17 mouse cellular contexts compared by ENCODE assay signal in the genomic region with DNA sequence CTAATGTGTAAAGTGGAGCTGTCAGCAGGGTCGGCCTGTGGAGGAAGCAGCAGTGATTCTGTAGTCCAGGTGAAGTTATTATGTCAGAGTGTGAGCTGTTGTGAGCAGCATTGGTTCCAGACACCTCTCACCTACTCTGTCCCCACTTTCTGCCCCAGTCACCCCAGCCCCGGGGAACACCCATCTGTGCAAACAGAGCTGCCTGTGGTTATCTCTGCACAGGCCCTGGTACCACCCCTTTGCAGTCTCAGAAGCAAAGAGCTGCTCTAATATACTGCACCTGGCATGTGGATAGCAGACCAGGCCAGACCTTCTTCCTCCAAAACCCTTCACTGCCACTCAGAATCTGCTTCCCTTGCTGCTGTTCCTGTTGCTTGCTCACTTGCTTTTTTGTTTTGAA. TPM values are rescaled to one million over a fixed set of nuclear protein-coding genes. Genes with fewer than 3 reads are reported as not detected.
DNase-seq lines count a peak whose midpoint lies in the region; ATAC-seq and TF ChIP-seq lines count a peak whose summit lies in the region.
"Had no signal": no experiment of that assay in that cellular context is flagged by ENCODE, and none has a peak within 500 bp of the region (broad histone marks: within the 10 kb centered on the region; RNA-seq: fewer than 3 reads in every experiment).

No protein-coding gene starts in this region.

- TF ChIP-seq CTCF in intestine, postnatal 0 days (IDR thresholded peaks at IDR 0.05; ENCODE audit: low read depth): no peak
- TF ChIP-seq CTCF in MEL (IDR thresholded peaks at IDR 0.05 in 2 of 3, conservative IDR thresholded peaks at IDR 0.05 in 1 of 3; ENCODE audit: control insufficient read depth in 1 of 3, insufficient read depth in 1 of 3, low read depth in 2 of 3, low read length in 3 of 3, poor library complexity in 1 of 3, severe bottlenecking in 1 of 3): no peak

- no peaks in the 10 kb centered on the region for H3K27me3 ChIP-seq in intestine, embryonic 14.5 days (replicated peaks; ENCODE audit: control insufficient read depth, insufficient read depth, low read length)
- no peaks in the 10 kb centered on the region for H3K27me3 ChIP-seq in intestine, postnatal 0 days (replicated peaks; ENCODE audit: control insufficient read depth, insufficient read depth, low read length)
- H3K27me3 ChIP-seq in MEL (ENCODE audit: control insufficient read depth in 1 of 2, insufficient read depth in 2 of 2, low read length in 2 of 2): no peaks in the 10 kb centered on the region
- H3K27me3 ChIP-seq in intestine, embryonic 16.5 days (replicated peaks; ENCODE audit: control insufficient read depth, insufficient read depth, low read length): no peaks in the 10 kb centered on the region
- no peaks in the 10 kb centered on the region for H3K27me3 ChIP-seq in forebrain, embryonic 16.5 days (replicated peaks; ENCODE audit: control insufficient read depth, insufficient read depth, low read length)

- no peak for TF ChIP-seq POLR2A in MEL (IDR thresholded peaks at IDR 0.05; ENCODE audit: control insufficient read depth in 1 of 2, insufficient read depth in 1 of 2, low read depth in 1 of 2, low read length in 2 of 2, poor library complexity in 1 of 2)

- H3K4me2 ChIP-seq in intestine, embryonic 14.5 days (ENCODE audit: low read length): no peak overlapping the region
- no peak overlapping the region for H3K4me2 ChIP-seq in intestine, postnatal 0 days (replicated peaks; ENCODE audit: low read depth)
- H3K4me2 ChIP-seq in intestine, embryonic 16.5 days (ENCODE audit: low read depth, low read length): no peak overlapping the region
- no peak overlapping the region for H3K4me2 ChIP-seq in forebrain, embryonic 16.5 days (ENCODE audit: low read length)
- H3K4me2 ChIP-seq: heart, embryonic 13.5 days; limb, embryonic 12.5 days had no signal

- no peaks in the 10 kb centered on the region for H3K36me3 ChIP-seq in intestine, embryonic 14.5 days (ENCODE audit: control insufficient read depth, insufficient read depth, low read length)
- no peaks in the 10 kb centered on the region for H3K36me3 ChIP-seq in intestine, postnatal 0 days (ENCODE audit: control insufficient read depth, insufficient read depth)
- no peaks in the 10 kb centered on the region for H3K36me3 ChIP-seq in MEL (ENCODE audit: control insufficient read depth in 1 of 2, insufficient read depth in 2 of 2, low read length in 2 of 2)
- H3K36me3 ChIP-seq in intestine, embryonic 16.5 days (ENCODE audit: control insufficient read depth, insufficient read depth, low read length): no peaks in the 10 kb centered on the region
- H3K36me3 ChIP-seq in forebrain, embryonic 16.5 days (ENCODE audit: control insufficient read depth, insufficient read depth): no peaks in the 10 kb centered on the region
- H3K36me3 ChIP-seq: heart, embryonic 13.5 days; limb, embryonic 12.5 days had no signal

- no peaks in the 10 kb centered on the region for H3K9me3 ChIP-seq in intestine, embryonic 14.5 days (ENCODE audit: control insufficient read depth, low read length)
- no peaks in the 10 kb centered on the region for H3K9me3 ChIP-seq in intestine, postnatal 0 days (ENCODE audit: control insufficient read depth)
- no peaks in the 10 kb centered on the region for H3K9me3 ChIP-seq in MEL (replicated peaks; ENCODE audit: insufficient read depth, low read length)
- no peaks in the 10 kb centered on the region for H3K9me3 ChIP-seq in intestine, embryonic 16.5 days (ENCODE audit: control insufficient read depth, low read length)
- no peaks in the 10 kb centered on the region for H3K9me3 ChIP-seq in forebrain, embryonic 16.5 days (ENCODE audit: control insufficient read depth, low read length)
- H3K9me3 ChIP-seq: heart, embryonic 13.5 days; limb, embryonic 12.5 days had no signal

- no peaks in the 10 kb centered on the region for H3K79me2 ChIP-seq in MEL (ENCODE audit: control insufficient read depth, insufficient read depth, low read length, poor library complexity)

- peak; percentile 19; the same call in 1 of the 2 replicates for ATAC-seq in intestine, embryonic 14.5 days (replicated peaks; ENCODE audit: low FRiP score, low TSS enrichment, low read depth)
- no peak for ATAC-seq in intestine, postnatal 0 days
- peak; percentile 79 for ATAC-seq in intestine, embryonic 16.5 days
- ATAC-seq in megakaryocyte-erythroid progenitor cell, adult 5-6 weeks (replicated peaks; ENCODE audit: low FRiP score, low TSS enrichment, poor library complexity, severe bottlenecking): peak; percentile 90
- no peak for ATAC-seq in forebrain, embryonic 16.5 days

- no peak for DNase-seq in intestine, embryonic 14.5 days (ENCODE audit: low spot score)
- DNase-seq in MEL (ENCODE audit: low read depth, low spot score): peak; percentile 20
- no peak for DNase-seq in adrenal gland, adult 18-20 months (ENCODE audit: low spot score in 2 of 2)
- DNase-seq in frontal cortex, postnatal 10 days (ENCODE audit: low spot score in 2 of 2): no peak
- DNase-seq: cerebellum, adult 8-10 months; gastrocnemius, postnatal 14 days; kidney, postnatal 10 days; thymus, adult 2 months had no signal

- H3K27ac ChIP-seq in intestine, embryonic 14.5 days (ENCODE audit: low read depth): no peak overlapping the region
- no peak overlapping the region for H3K27ac ChIP-seq in intestine, postnatal 0 days (ENCODE audit: low read depth, low read length)
- no peak overlapping the region for H3K27ac ChIP-seq in MEL (ENCODE audit: control insufficient read depth, low read depth, low read length)
- no peak overlapping the region for H3K27ac ChIP-seq in intestine, embryonic 16.5 days (ENCODE audit: low read length)
- H3K27ac ChIP-seq in forebrain, embryonic 16.5 days (ENCODE audit: low read length): no peak overlapping the region
- H3K27ac ChIP-seq: heart, embryonic 13.5 days; limb, embryonic 12.5 days had no signal

- H3K4me1 ChIP-seq in intestine, embryonic 14.5 days (replicated peaks; ENCODE audit: control insufficient read depth, insufficient read depth, low read length): peaks cover 15% of the 10 kb centered on the region; the same call in 1 of the 2 replicates
- H3K4me1 ChIP-seq in intestine, postnatal 0 days (replicated peaks; ENCODE audit: control insufficient read depth, insufficient read depth, low read length): no peaks in the 10 kb centered on the region
- H3K4me1 ChIP-seq in MEL (ENCODE audit: control insufficient read depth in 1 of 2, insufficient read depth in 2 of 2, low read length in 2 of 2): no peaks in the 10 kb centered on the region
- peaks cover 8% of the 10 kb centered on the region; the same call in 1 of the 2 replicates for H3K4me1 ChIP-seq in intestine, embryonic 16.5 days (ENCODE audit: control insufficient read depth, insufficient read depth, low read length)
- no peaks in the 10 kb centered on the region for H3K4me1 ChIP-seq in forebrain, embryonic 16.5 days (replicated peaks; ENCODE audit: control insufficient read depth, insufficient read depth, low read length)

- 68% methylated on average over 2 of the region's 2 CpGs for WGBS in intestine, embryonic 14.5 days
- 34% methylated on average over 2 of the region's 2 CpGs for WGBS in intestine, postnatal 0 days
- WGBS in intestine, embryonic 16.5 days: 69% methylated on average over 2 of the region's 2 CpGs
- WGBS in forebrain, embryonic 16.5 days: 74% methylated on average over 2 of the region's 2 CpGs

- no peak overlapping the region for H3K4me3 ChIP-seq in intestine, embryonic 14.5 days (ENCODE audit: low read depth, low read length)
- H3K4me3 ChIP-seq in intestine, postnatal 0 days (ENCODE audit: low read depth, low read length): no peak overlapping the region
- no peak overlapping the region for H3K4me3 ChIP-seq in MEL (ENCODE audit: control insufficient read depth in 1 of 2, insufficient read depth in 1 of 2, low read depth in 2 of 2, low read length in 2 of 2)
- no peak overlapping the region for H3K4me3 ChIP-seq in intestine, embryonic 16.5 days (ENCODE audit: low read length)
- no peak overlapping the region for H3K4me3 ChIP-seq in forebrain, embryonic 16.5 days (replicated peaks; ENCODE audit: low read length)
- H3K4me3 ChIP-seq: heart, embryonic 13.5 days; limb, embryonic 12.5 days had no signal

- no peak overlapping the region for H3K9ac ChIP-seq in intestine, embryonic 14.5 days (ENCODE audit: low read length)
- H3K9ac ChIP-seq in intestine, postnatal 0 days (ENCODE audit: low read depth, low read length): no peak overlapping the region
- H3K9ac ChIP-seq in MEL (ENCODE audit: control insufficient read depth, low read depth, low read length, poor library complexity, severe bottlenecking): no peak overlapping the region
- H3K9ac ChIP-seq in intestine, embryonic 16.5 days (ENCODE audit: low read depth, low read length): no peak overlapping the region
- H3K9ac ChIP-seq in forebrain, embryonic 16.5 days (replicated peaks; ENCODE audit: low read depth, low read length): no peak overlapping the region
- H3K9ac ChIP-seq: heart, embryonic 13.5 days; limb, embryonic 12.5 days had no signal

- no peak for TF ChIP-seq RAD21 in MEL (IDR thresholded peaks at IDR 0.05; ENCODE audit: low read depth, low read length)

- no peak for TF ChIP-seq EP300 in MEL (IDR thresholded peaks at IDR 0.05; ENCODE audit: low read depth in 1 of 2, low read length in 2 of 2)

RNA-seq across cellular contexts. Expression of a gene that starts 42.1 kb away (rescaled TPM):
- polyA plus RNA-seq in intestine, embryonic 14.5 days (2014; fragmentation: Nextera tagmentation; extraction: Ambion mirVana): 7.2 and 7.7 TPM in 2 replicates
- 3.0 and 3.3 TPM in 2 replicates for polyA plus RNA-seq in intestine, postnatal 0 days (2015; fragmentation: Nextera tagmentation; extraction: Ambion mirVana)
- total RNA-seq in MEL (2012; rRNA removed): not detected in 2 replicates
- under 1 TPM in 1 of 2 experiments, not detected in 1; 0.01 TPM for polyA plus RNA-seq in MEL (2012; ENCODE audit: insufficient read depth in 1 of 2, insufficient read length in 2 of 2, low read depth in 1 of 2, low replicate concordance in 2 of 2, missing spikeins in 1 of 2)
- polyA plus RNA-seq in intestine, embryonic 16.5 days (2015; fragmentation: Nextera tagmentation; extraction: Ambion mirVana): 1.7 and 2.2 TPM in 2 replicates
- total RNA-seq in megakaryocyte-erythroid progenitor cell, adult 5-6 weeks (2014; fragmentation: Nextera tagmentation): not detected in 2 replicates
- total RNA-seq in megakaryocyte-erythroid progenitor cell, adult 5-6 weeks (2017): 0.19 TPM in 1 of 2 replicates, not detected in the other
- total RNA-seq in adrenal gland, adult 18-20 months (2021): 10 to 100 TPM; 14.5 to 17.7 TPM
- 0.47 and 0.68 TPM in 2 replicates for polyA plus RNA-seq in forebrain, embryonic 16.5 days (2015; fragmentation: Nextera tagmentation; extraction: Ambion mirVana)

RNA-seq across cellular contexts. Expression of a gene that starts 59.9 kb away (rescaled TPM):
- polyA plus RNA-seq in intestine, embryonic 14.5 days (2014; fragmentation: Nextera tagmentation; extraction: Ambion mirVana): not detected in 2 replicates
- not detected in 2 replicates for polyA plus RNA-seq in intestine, postnatal 0 days (2015; fragmentation: Nextera tagmentation; extraction: Ambion mirVana)
- not detected in 2 replicates for total RNA-seq in MEL (2012; rRNA removed)
- polyA plus RNA-seq in MEL (2012; ENCODE audit: insufficient read depth in 1 of 2, insufficient read length in 2 of 2, low read depth in 1 of 2, low replicate concordance in 2 of 2, missing spikeins in 1 of 2): under 1 TPM in 1 of 2 experiments, not detected in 1; 0.21 TPM
- not detected in 2 replicates for polyA plus RNA-seq in intestine, embryonic 16.5 days (2015; fragmentation: Nextera tagmentation; extraction: Ambion mirVana)
- total RNA-seq in megakaryocyte-erythroid progenitor cell, adult 5-6 weeks (2014; fragmentation: Nextera tagmentation): not detected in 2 replicates
- total RNA-seq in megakaryocyte-erythroid progenitor cell, adult 5-6 weeks (2017): not detected in 2 replicates
- not detected for total RNA-seq in adrenal gland, adult 18-20 months (2021)
- not detected in 2 replicates for polyA plus RNA-seq in forebrain, embryonic 16.5 days (2015; fragmentation: Nextera tagmentation; extraction: Ambion mirVana)
- total RNA-seq: adrenal gland, postnatal 4 days; gastrocnemius, postnatal 14 days had no signal
- polyA plus RNA-seq: forebrain, embryonic 11.5 days; heart, embryonic 13.5 days; hindbrain, embryonic 11.5 days; limb, embryonic 12.5 days; thymus, adult 2 months had no signal

Comparison
In these comparisons a context has a peak if more than half of its experiments do, and no peak if none do; other contexts are left out.
1. ATAC-seq: peak in intestine, embryonic 14.5 days (single experiment), intestine, embryonic 16.5 days (single experiment) and megakaryocyte-erythroid progenitor cell, adult 5-6 weeks (single experiment); none in intestine, postnatal 0 days (single experiment) and forebrain, embryonic 16.5 days (single experiment).